Mouse (Mus musculus): ENCODE results near the gene Mrpl52.

- TF ChIP-seq CTCF (conservative IDR thresholded peaks at IDR 0.05; ENCODE audit: low read length), result no peak
- no peak for TF ChIP-seq POU5F1 (IDR thresholded peaks at IDR 0.05; ENCODE audit: borderline replicate concordance, low read length)
- TF ChIP-seq NANOG (IDR thresholded peaks at IDR 0.05; ENCODE audit: borderline replicate concordance, low read length), result peak; percentile 66
Observed at GRCm38 (mm10) chr14:54412000-54412576, 14.6 kb upstream of the Mrpl52 start.

Measured in E14TG2a.4 (cell line).